Mouse (Mus musculus): ENCODE results near the gene Wwox.

Gene Wwox

GRCm38 (mm10) chr8:114504889-114505288 lies 65.4 kb downstream of the Wwox start:
- no peak for TF ChIP-seq GATA4 (IDR thresholded peaks at IDR 0.05; ENCODE audit: insufficient replicate concordance, low read length)

- no peak for TF ChIP-seq GATA4 (IDR thresholded peaks at IDR 0.05; ENCODE audit: insufficient replicate concordance, low read length)
These were observed 66.2 kb downstream of the Wwox start for GRCm38 (mm10) chr8:114505351-114506347.

- TF ChIP-seq GATA4 (IDR thresholded peaks at IDR 0.05; ENCODE audit: insufficient replicate concordance, low read length), result no peak
These were observed 67.9 kb downstream of the Wwox start for GRCm38 (mm10) chr8:114507404-114507803.

GRCm38 (mm10) chr8:114510226-114510625 lies 70.8 kb downstream of the Wwox start:
- no peak for TF ChIP-seq GATA4 (IDR thresholded peaks at IDR 0.05; ENCODE audit: insufficient replicate concordance, low read length)

- no peak for TF ChIP-seq GATA4 (IDR thresholded peaks at IDR 0.05; ENCODE audit: insufficient replicate concordance, low read length)
These were observed 72.8 kb downstream of the Wwox start for GRCm38 (mm10) chr8:114512075-114512935.

GRCm38 (mm10) chr8:114514692-114515091 lies 75.2 kb downstream of the Wwox start:
- no peak for TF ChIP-seq GATA4 (IDR thresholded peaks at IDR 0.05; ENCODE audit: insufficient replicate concordance, low read length)

- no peak for TF ChIP-seq GATA4 (IDR thresholded peaks at IDR 0.05; ENCODE audit: insufficient replicate concordance, low read length)
These were observed 83.6 kb downstream of the Wwox start for GRCm38 (mm10) chr8:114523061-114523460.

- TF ChIP-seq GATA4 (IDR thresholded peaks at IDR 0.05; ENCODE audit: insufficient replicate concordance, low read length), result no peak
These were observed 87.3 kb downstream of the Wwox start for GRCm38 (mm10) chr8:114526626-114527267.

- no peak for TF ChIP-seq GATA4 (IDR thresholded peaks at IDR 0.05; ENCODE audit: insufficient replicate concordance, low read length)
These were observed 88.3 kb downstream of the Wwox start for GRCm38 (mm10) chr8:114527648-114528221.

GRCm38 (mm10) chr8:114529581-114529980 lies 90.1 kb downstream of the Wwox start:
- no peak for TF ChIP-seq GATA4 (IDR thresholded peaks at IDR 0.05; ENCODE audit: insufficient replicate concordance, low read length)

GRCm38 (mm10) chr8:114536201-114536600 lies 96.7 kb downstream of the Wwox start:
- TF ChIP-seq GATA4 (IDR thresholded peaks at IDR 0.05; ENCODE audit: insufficient replicate concordance, low read length), result no peak

- no peak for TF ChIP-seq GATA4 (IDR thresholded peaks at IDR 0.05; ENCODE audit: insufficient replicate concordance, low read length)
These were observed 101.7 kb downstream of the Wwox start for GRCm38 (mm10) chr8:114541132-114541531.

- no peak for TF ChIP-seq GATA4 (IDR thresholded peaks at IDR 0.05; ENCODE audit: insufficient replicate concordance, low read length)
These were observed 108.9 kb downstream of the Wwox start for GRCm38 (mm10) chr8:114548360-114548759.

- TF ChIP-seq GATA4 (IDR thresholded peaks at IDR 0.05; ENCODE audit: insufficient replicate concordance, low read length), result no peak
These were observed 109.4 kb downstream of the Wwox start for GRCm38 (mm10) chr8:114548837-114549236.

- TF ChIP-seq GATA4 (IDR thresholded peaks at IDR 0.05; ENCODE audit: insufficient replicate concordance, low read length), result no peak
These were observed 110.6 kb downstream of the Wwox start for GRCm38 (mm10) chr8:114550029-114550428.
